Comparison of ENCODE assay signal across 11 mouse cellular contexts in the genomic region with DNA sequence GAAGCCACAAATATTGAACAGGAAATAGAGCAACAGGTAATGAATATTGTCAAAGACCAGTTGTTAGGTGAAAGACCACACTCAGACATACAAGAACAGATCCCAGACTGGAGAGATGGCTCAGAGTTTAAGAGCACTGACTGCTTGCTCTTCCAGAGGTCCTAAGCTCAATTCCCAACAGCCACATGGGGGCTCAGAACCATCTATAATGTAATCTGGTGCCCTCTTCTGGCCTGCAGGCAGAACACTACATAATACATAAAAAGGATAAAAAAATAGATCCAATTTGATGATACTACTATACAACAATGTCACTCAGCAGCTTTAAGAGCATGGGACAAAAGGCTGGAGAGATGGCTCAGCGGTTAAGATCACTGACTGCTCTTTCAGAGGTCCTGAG. TPM values are rescaled to one million over a fixed set of nuclear protein-coding genes. Genes with fewer than 3 reads are reported as not detected.
DNase-seq lines count a peak whose midpoint lies in the region; ATAC-seq and TF ChIP-seq lines count a peak whose summit lies in the region.
"Had no signal": no experiment of that assay in that cellular context is flagged by ENCODE, and none has a peak within 500 bp of the region (broad histone marks: within the 10 kb centered on the region; RNA-seq: fewer than 3 reads in every experiment).

No protein-coding gene starts in this region.

- H3K27ac ChIP-seq in hindbrain, postnatal 0 days: no peak overlapping the region
- H3K27ac ChIP-seq in hindbrain, embryonic 13.5 days: no peak overlapping the region
- no peak overlapping the region for H3K27ac ChIP-seq in midbrain, postnatal 0 days (ENCODE audit: low read depth, low read length)
- no peak overlapping the region for H3K27ac ChIP-seq in midbrain, embryonic 11.5 days (ENCODE audit: low read depth, low read length)
- H3K27ac ChIP-seq: heart, embryonic 13.5 days; liver, embryonic 15.5 days; neural tube, embryonic 12.5 days had no signal

- H3K4me3 ChIP-seq in hindbrain, postnatal 0 days (ENCODE audit: low read length): no peak overlapping the region
- H3K4me3 ChIP-seq in hindbrain, embryonic 13.5 days: no peak overlapping the region
- H3K4me3 ChIP-seq in midbrain, postnatal 0 days (ENCODE audit: low read depth, low read length): no peak overlapping the region
- H3K4me3 ChIP-seq in midbrain, embryonic 11.5 days (ENCODE audit: low read depth, low read length): no peak overlapping the region
- H3K4me3 ChIP-seq: heart, embryonic 13.5 days; liver, embryonic 15.5 days; neural tube, embryonic 12.5 days had no signal

- no peak overlapping the region for H3K9ac ChIP-seq in hindbrain, postnatal 0 days (replicated peaks; ENCODE audit: low read length)
- no peak overlapping the region for H3K9ac ChIP-seq in hindbrain, embryonic 13.5 days
- no peak overlapping the region for H3K9ac ChIP-seq in midbrain, postnatal 0 days (replicated peaks; ENCODE audit: low read length, poor library complexity, severe bottlenecking)
- no peak overlapping the region for H3K9ac ChIP-seq in midbrain, embryonic 11.5 days (ENCODE audit: low read length)
- H3K9ac ChIP-seq: heart, embryonic 13.5 days; liver, embryonic 15.5 days; neural tube, embryonic 12.5 days had no signal

- H3K4me1 ChIP-seq in hindbrain, postnatal 0 days (ENCODE audit: insufficient read depth, low read length): peaks cover 3% of the 10 kb centered on the region; the same call in 1 of the 2 replicates
- peaks cover 17% of the 10 kb centered on the region for H3K4me1 ChIP-seq in hindbrain, embryonic 13.5 days (replicated peaks)
- H3K4me1 ChIP-seq in midbrain, postnatal 0 days (ENCODE audit: insufficient read depth, low read length): peaks cover 8% of the 10 kb centered on the region; the same call in 1 of the 2 replicates
- H3K4me1 ChIP-seq in midbrain, embryonic 11.5 days (ENCODE audit: control insufficient read depth, insufficient read depth, low read length): peaks cover 5% of the 10 kb centered on the region; the same call in 1 of the 2 replicates

- 25% methylated on average over 1 of the region's 1 CpGs for WGBS in hindbrain, postnatal 0 days
- 57% methylated on average over 1 of the region's 1 CpGs for WGBS in hindbrain, embryonic 13.5 days
- 40% methylated on average over 1 of the region's 1 CpGs for WGBS in midbrain, postnatal 0 days
- 43% methylated on average over 1 of the region's 1 CpGs for WGBS in midbrain, embryonic 11.5 days

- peak; percentile 66 for TF ChIP-seq CTCF in hindbrain, postnatal 0 days (IDR thresholded peaks at IDR 0.05; ENCODE audit: low read depth)
- TF ChIP-seq CTCF in midbrain, postnatal 0 days (IDR thresholded peaks at IDR 0.05): peak; percentile 72

- ATAC-seq in hindbrain, postnatal 0 days: no peak
- ATAC-seq in hindbrain, embryonic 13.5 days (ENCODE audit: low FRiP score): no peak
- no peak for ATAC-seq in midbrain, postnatal 0 days (ENCODE audit: low FRiP score)
- ATAC-seq in midbrain, embryonic 11.5 days (ENCODE audit: low FRiP score): no peak
- ATAC-seq in erythroblast, adult 5-6 weeks (replicated peaks; ENCODE audit: low FRiP score, poor library complexity, severe bottlenecking): no peak

- DNase-seq in hindbrain, postnatal 0 days (ENCODE audit: low spot score): peak; percentile 56
- peak; percentile 39 for DNase-seq in midbrain, postnatal 0 days (ENCODE audit: low spot score)
- DNase-seq in midbrain, embryonic 11.5 days (ENCODE audit: low spot score, missing footprints): no peak
- DNase-seq in adipocyte (ENCODE audit: low spot score): peak; percentile 40
- DNase-seq in retina, postnatal 1 day: peak; percentile 70
- no peak for DNase-seq in urinary bladder, adult 18-20 months (ENCODE audit: low spot score in 2 of 2)

- H3K4me2 ChIP-seq in hindbrain, postnatal 0 days (ENCODE audit: low read depth, low read length): no peak overlapping the region
- no peak overlapping the region for H3K4me2 ChIP-seq in hindbrain, embryonic 13.5 days
- no peak overlapping the region for H3K4me2 ChIP-seq in midbrain, postnatal 0 days (ENCODE audit: low read depth, low read length, poor library complexity, severe bottlenecking)
- H3K4me2 ChIP-seq in midbrain, embryonic 11.5 days: no peak overlapping the region
- H3K4me2 ChIP-seq: heart, embryonic 13.5 days; liver, embryonic 15.5 days; neural tube, embryonic 12.5 days had no signal

- H3K27me3 ChIP-seq in hindbrain, postnatal 0 days (ENCODE audit: insufficient read depth, low read length): no peaks in the 10 kb centered on the region
- H3K27me3 ChIP-seq in hindbrain, embryonic 13.5 days: no peaks in the 10 kb centered on the region
- no peaks in the 10 kb centered on the region for H3K27me3 ChIP-seq in midbrain, postnatal 0 days (ENCODE audit: insufficient read depth, low read length)
- H3K27me3 ChIP-seq in midbrain, embryonic 11.5 days (ENCODE audit: control insufficient read depth, insufficient read depth, low read length): no peaks in the 10 kb centered on the region
- H3K27me3 ChIP-seq: heart, embryonic 13.5 days; liver, embryonic 15.5 days; neural tube, embryonic 12.5 days had no signal

- H3K36me3 ChIP-seq in hindbrain, postnatal 0 days (ENCODE audit: insufficient read depth, low read length): peaks cover 18% of the 10 kb centered on the region; the same call in 1 of the 2 replicates
- H3K36me3 ChIP-seq in hindbrain, embryonic 13.5 days: peaks cover 20% of the 10 kb centered on the region
- peaks cover 16% of the 10 kb centered on the region for H3K36me3 ChIP-seq in midbrain, postnatal 0 days (ENCODE audit: insufficient read depth, low read length)
- H3K36me3 ChIP-seq in midbrain, embryonic 11.5 days (ENCODE audit: control insufficient read depth, insufficient read depth, low read length): no peaks in the 10 kb centered on the region; the same call in 1 of the 2 replicates

- no peaks in the 10 kb centered on the region for H3K9me3 ChIP-seq in hindbrain, postnatal 0 days (ENCODE audit: low read length)
- H3K9me3 ChIP-seq in hindbrain, embryonic 13.5 days: no peaks in the 10 kb centered on the region
- no peaks in the 10 kb centered on the region for H3K9me3 ChIP-seq in midbrain, postnatal 0 days (ENCODE audit: low read length)
- no peaks in the 10 kb centered on the region for H3K9me3 ChIP-seq in midbrain, embryonic 11.5 days (ENCODE audit: control insufficient read depth, low read length)
- H3K9me3 ChIP-seq: heart, embryonic 13.5 days; liver, embryonic 15.5 days; neural tube, embryonic 12.5 days had no signal

RNA-seq across cellular contexts. Expression of gene Cpsf7, which starts 4.7 kb away (rescaled TPM):
- 44.9 and 47.4 TPM in 2 replicates for total RNA-seq in hindbrain, postnatal 0 days (2014; rRNA removed)
- 34.4 and 36.2 TPM in 2 replicates for polyA plus RNA-seq in hindbrain, postnatal 0 days (2015; fragmentation: Nextera tagmentation; extraction: Ambion mirVana)
- polyA plus RNA-seq in hindbrain, embryonic 13.5 days (2015; fragmentation: Nextera tagmentation; extraction: Ambion mirVana): 49.0 and 52.8 TPM in 2 replicates
- 55.7 and 62.3 TPM in 2 replicates for total RNA-seq in midbrain, postnatal 0 days (2014; rRNA removed)
- polyA plus RNA-seq in midbrain, postnatal 0 days (2015; fragmentation: Nextera tagmentation; extraction: Ambion mirVana): 36.7 and 40.6 TPM in 2 replicates
- polyA plus RNA-seq in midbrain, embryonic 11.5 days (2014; fragmentation: Nextera tagmentation; extraction: Ambion mirVana): 66.4 and 70.4 TPM in 2 replicates
- total RNA-seq in erythroblast, adult 5-6 weeks (2015; ENCODE audit: low replicate concordance): 18.4 and 27.1 TPM in 2 replicates
- total RNA-seq in erythroblast, adult 5-6 weeks (2017; ENCODE audit: low replicate concordance): 20.4 and 20.8 TPM in 2 replicates

RNA-seq across cellular contexts. Expression of gene Sdhaf2, which starts 5.6 kb away (rescaled TPM):
- 47.7 and 58.2 TPM in 2 replicates for total RNA-seq in hindbrain, postnatal 0 days (2014; rRNA removed)
- polyA plus RNA-seq in hindbrain, postnatal 0 days (2015; fragmentation: Nextera tagmentation; extraction: Ambion mirVana): 60.2 and 64.2 TPM in 2 replicates
- 67.6 and 69.1 TPM in 2 replicates for polyA plus RNA-seq in hindbrain, embryonic 13.5 days (2015; fragmentation: Nextera tagmentation; extraction: Ambion mirVana)
- 51.5 and 54.4 TPM in 2 replicates for total RNA-seq in midbrain, postnatal 0 days (2014; rRNA removed)
- 56.1 and 64.3 TPM in 2 replicates for polyA plus RNA-seq in midbrain, postnatal 0 days (2015; fragmentation: Nextera tagmentation; extraction: Ambion mirVana)
- polyA plus RNA-seq in midbrain, embryonic 11.5 days (2014; fragmentation: Nextera tagmentation; extraction: Ambion mirVana): 59.3 and 63.3 TPM in 2 replicates
- 21.5 and 35.4 TPM in 2 replicates for total RNA-seq in erythroblast, adult 5-6 weeks (2015; ENCODE audit: low replicate concordance)
- total RNA-seq in erythroblast, adult 5-6 weeks (2017; ENCODE audit: low replicate concordance): 20.1 and 34.9 TPM in 2 replicates

RNA-seq across cellular contexts. Expression of gene Tmem216, which starts 35.7 kb away (rescaled TPM):
- 20.7 and 28.4 TPM in 2 replicates for total RNA-seq in hindbrain, postnatal 0 days (2014; rRNA removed)
- 35.8 and 42.0 TPM in 2 replicates for polyA plus RNA-seq in hindbrain, postnatal 0 days (2015; fragmentation: Nextera tagmentation; extraction: Ambion mirVana)
- polyA plus RNA-seq in hindbrain, embryonic 13.5 days (2015; fragmentation: Nextera tagmentation; extraction: Ambion mirVana): 50.5 and 55.3 TPM in 2 replicates
- 23.1 and 33.8 TPM in 2 replicates for total RNA-seq in midbrain, postnatal 0 days (2014; rRNA removed)
- 41.5 and 47.0 TPM in 2 replicates for polyA plus RNA-seq in midbrain, postnatal 0 days (2015; fragmentation: Nextera tagmentation; extraction: Ambion mirVana)
- polyA plus RNA-seq in midbrain, embryonic 11.5 days (2014; fragmentation: Nextera tagmentation; extraction: Ambion mirVana): 58.3 and 63.9 TPM in 2 replicates
- 9.6 and 18.2 TPM in 2 replicates for total RNA-seq in erythroblast, adult 5-6 weeks (2015; ENCODE audit: low replicate concordance)
- total RNA-seq in erythroblast, adult 5-6 weeks (2017; ENCODE audit: low replicate concordance): 7.2 and 21.6 TPM in 2 replicates

RNA-seq across cellular contexts. Expression of gene Ppp1r32, which starts 37.6 kb away (rescaled TPM):
- 4.0 and 5.4 TPM in 2 replicates for total RNA-seq in hindbrain, postnatal 0 days (2014; rRNA removed)
- 2.3 and 2.9 TPM in 2 replicates for polyA plus RNA-seq in hindbrain, postnatal 0 days (2015; fragmentation: Nextera tagmentation; extraction: Ambion mirVana)
- 1.1 and 3.0 TPM in 2 replicates for polyA plus RNA-seq in hindbrain, embryonic 13.5 days (2015; fragmentation: Nextera tagmentation; extraction: Ambion mirVana)
- 4.9 and 7.8 TPM in 2 replicates for total RNA-seq in midbrain, postnatal 0 days (2014; rRNA removed)
- polyA plus RNA-seq in midbrain, postnatal 0 days (2015; fragmentation: Nextera tagmentation; extraction: Ambion mirVana): 5.0 and 5.3 TPM in 2 replicates
- polyA plus RNA-seq in midbrain, embryonic 11.5 days (2014; fragmentation: Nextera tagmentation; extraction: Ambion mirVana): 0.21 and 0.48 TPM in 2 replicates
- not detected in 2 replicates for total RNA-seq in erythroblast, adult 5-6 weeks (2015; ENCODE audit: low replicate concordance)
- total RNA-seq in erythroblast, adult 5-6 weeks (2017; ENCODE audit: low replicate concordance): 0.94 TPM in 1 of 2 replicates, not detected in the other
- polyA plus RNA-seq: liver, embryonic 15.5 days; neural tube, embryonic 12.5 days had no signal

RNA-seq across cellular contexts. Expression of gene Cyb561a3, which starts 56.6 kb away (rescaled TPM):
- 18.0 TPM in 2 replicates for total RNA-seq in hindbrain, postnatal 0 days (2014; rRNA removed)
- 15.6 and 16.6 TPM in 2 replicates for polyA plus RNA-seq in hindbrain, postnatal 0 days (2015; fragmentation: Nextera tagmentation; extraction: Ambion mirVana)
- polyA plus RNA-seq in hindbrain, embryonic 13.5 days (2015; fragmentation: Nextera tagmentation; extraction: Ambion mirVana): 16.2 and 17.2 TPM in 2 replicates
- total RNA-seq in midbrain, postnatal 0 days (2014; rRNA removed): 19.1 and 32.0 TPM in 2 replicates
- polyA plus RNA-seq in midbrain, postnatal 0 days (2015; fragmentation: Nextera tagmentation; extraction: Ambion mirVana): 20.3 and 22.2 TPM in 2 replicates
- polyA plus RNA-seq in midbrain, embryonic 11.5 days (2014; fragmentation: Nextera tagmentation; extraction: Ambion mirVana): 16.1 and 16.8 TPM in 2 replicates
- 10.2 and 13.8 TPM in 2 replicates for total RNA-seq in erythroblast, adult 5-6 weeks (2015; ENCODE audit: low replicate concordance)
- 6.7 and 7.7 TPM in 2 replicates for total RNA-seq in erythroblast, adult 5-6 weeks (2017; ENCODE audit: low replicate concordance)

Comparison
In these comparisons a context has a peak if more than half of its experiments do, and no peak if none do; other contexts are left out.
1. DNase-seq: peak in hindbrain, postnatal 0 days (single experiment), midbrain, postnatal 0 days (single experiment), adipocyte (single experiment) and retina, postnatal 1 day (single experiment); none in midbrain, embryonic 11.5 days (single experiment) and urinary bladder, adult 18-20 months (0 of 2).